8 mouse cellular contexts compared by ENCODE assay signal in the genomic region with DNA sequence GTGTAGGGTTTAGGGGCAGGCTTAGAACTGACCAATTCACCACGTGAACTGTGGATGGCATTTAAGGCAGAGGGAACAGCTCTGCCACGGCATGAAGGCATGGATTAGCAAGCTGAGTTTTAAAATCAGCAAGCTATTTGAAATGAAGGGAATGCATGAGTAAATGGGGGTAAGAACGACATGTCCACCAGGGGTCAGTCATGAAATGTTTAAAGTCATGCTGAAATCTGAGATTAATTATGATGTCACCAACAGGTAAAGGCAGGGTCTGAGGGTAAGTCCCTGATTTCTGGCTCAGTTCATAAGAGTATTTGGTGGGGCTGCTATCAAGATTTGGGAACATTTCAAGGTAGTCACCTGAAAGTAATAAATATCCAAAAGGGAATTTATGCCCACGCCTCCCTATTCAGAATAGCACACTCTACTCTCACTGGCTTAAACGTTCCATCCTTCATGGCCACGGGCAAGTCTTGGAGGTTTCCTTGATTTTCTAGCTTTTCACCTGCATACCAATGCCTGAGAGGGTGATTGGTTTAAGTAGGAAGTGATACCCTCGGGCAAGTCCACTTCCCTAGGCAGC. TPM values are rescaled to one million over a fixed set of nuclear protein-coding genes. Genes with fewer than 3 reads are reported as not detected.
DNase-seq lines count a peak whose midpoint lies in the region; ATAC-seq and TF ChIP-seq lines count a peak whose summit lies in the region.

No protein-coding gene starts in this region.

- no peak for ATAC-seq in stomach, embryonic 15.5 days (ENCODE audit: insufficient read depth, low FRiP score, low read depth)

- WGBS in liver, adult 2 months = 38% methylated on average over 7 of the region's 7 CpGs
- 26% methylated on average over 7 of the region's 7 CpGs for WGBS in stomach, embryonic 15.5 days

- no peak for TF ChIP-seq POLR2A in liver, adult 2 months (IDR thresholded peaks at IDR 0.05; ENCODE audit: extremely low read depth, insufficient read depth, low read length)

- peaks cover 8% of the 10 kb centered on the region for H3K4me1 ChIP-seq in liver, adult 2 months (ENCODE audit: control insufficient read depth, insufficient read depth, low read length)
- H3K4me1 ChIP-seq in stomach, embryonic 15.5 days = 0 out of 2 replicates have a peak, but pooled peaks cover 9% of the 10 kb centered on the region

- peak overlapping the region; percentile 89 for H3K4me2 ChIP-seq in stomach, embryonic 15.5 days

- H3K27me3 ChIP-seq in liver, adult 2 months (ENCODE audit: control insufficient read depth, insufficient read depth, low read length) = no peaks in the 10 kb centered on the region
- H3K27me3 ChIP-seq in stomach, embryonic 15.5 days (replicated peaks) = no peaks in the 10 kb centered on the region

- H3K4me3 ChIP-seq in liver, adult 2 months (ENCODE audit: insufficient read depth, low read depth, low read length) = no peak overlapping the region
- peak overlapping the region; percentile 44 for H3K4me3 ChIP-seq in stomach, embryonic 15.5 days (replicated peaks)

- TF ChIP-seq CTCF in liver, adult 2 months (IDR thresholded peaks at IDR 0.05; ENCODE audit: low read depth, low read length) = 0 out of 2 replicates have a peak, but pooled peaks have one; percentile 11

- no peaks in the 10 kb centered on the region for H3K36me3 ChIP-seq in liver, adult 2 months (ENCODE audit: control insufficient read depth, insufficient read depth, low read length)
- no peaks in the 10 kb centered on the region for H3K36me3 ChIP-seq in stomach, embryonic 15.5 days

- H3K79me2 ChIP-seq in liver, adult 2 months (ENCODE audit: control insufficient read depth, insufficient read depth, low read length) = no peaks in the 10 kb centered on the region

- H3K9ac ChIP-seq in liver, adult 2 months (ENCODE audit: low read depth, low read length) = no peak overlapping the region
- H3K9ac ChIP-seq in stomach, embryonic 15.5 days = no peak overlapping the region

- peak; percentile 16 for DNase-seq in liver, adult 2 months (ENCODE audit: extremely low read depth, low read depth, low spot score)
- DNase-seq in liver = no peak
- peak; percentile 73 to 74 for DNase-seq in cerebellum, postnatal 14 days
- DNase-seq in heart, adult 9 months (ENCODE audit: low spot score in 2 of 2) = peak; percentile 25 to 35
- peak; percentile 65 for DNase-seq in kidney, adult 9 months
- peak; percentile 80 for DNase-seq in lung, postnatal 36 days
- no peak for DNase-seq in spleen, adult 12 weeks (ENCODE audit: low spot score)

- no peaks in the 10 kb centered on the region for H3K9me3 ChIP-seq in stomach, embryonic 15.5 days

- H3K27ac ChIP-seq in liver, adult 2 months (replicated peaks; ENCODE audit: insufficient read depth, low read depth, low read length) = no peak overlapping the region
- H3K27ac ChIP-seq in stomach, embryonic 15.5 days = peak overlapping the region; percentile 70; the same call in 1 of the 2 replicates

RNA-seq across cellular contexts. Expression of gene Sdcbp2, which starts 2.8 kb away (rescaled TPM):
- total RNA-seq in liver, adult 2 months (2014; rRNA removed) = 0.13 and 0.28 TPM in 2 replicates
- polyA plus RNA-seq in liver, adult 2 months (2012; rRNA removed) = 0.07 and 0.33 TPM in 2 replicates
- polyA plus RNA-seq in stomach, embryonic 15.5 days (2015; fragmentation: Nextera tagmentation; extraction: Ambion mirVana) = 19.2 and 19.3 TPM in 2 replicates

RNA-seq across cellular contexts. Expression of gene Fkbp1a, which starts 32.9 kb away (rescaled TPM):
- total RNA-seq in liver, adult 2 months (2014; rRNA removed) = 14.2 and 19.8 TPM in 2 replicates
- 22.5 and 25.9 TPM in 2 replicates for polyA plus RNA-seq in liver, adult 2 months (2012; rRNA removed)
- 586 and 594 TPM in 2 replicates for polyA plus RNA-seq in stomach, embryonic 15.5 days (2015; fragmentation: Nextera tagmentation; extraction: Ambion mirVana)

RNA-seq across cellular contexts. Expression of gene Snph, which starts 57.2 kb away (rescaled TPM):
- under 0.01 and 0.09 TPM in 2 replicates for total RNA-seq in liver, adult 2 months (2014; rRNA removed)
- polyA plus RNA-seq in liver, adult 2 months (2012; rRNA removed) = 0.04 TPM in 1 of 2 replicates, not detected in the other
- polyA plus RNA-seq in stomach, embryonic 15.5 days (2015; fragmentation: Nextera tagmentation; extraction: Ambion mirVana) = 1.2 and 1.7 TPM in 2 replicates

Comparison
In these comparisons a context has a peak if more than half of its experiments do, and no peak if none do; other contexts are left out.
1. DNase-seq: peak in liver, adult 2 months (single experiment), cerebellum, postnatal 14 days (2 of 2), heart, adult 9 months (2 of 2), kidney, adult 9 months (single experiment) and lung, postnatal 36 days (single experiment); none in liver (single experiment) and spleen, adult 12 weeks (single experiment).
2. RNA of gene Sdcbp2, which starts 2.8 kb away (polyA plus RNA-seq): 19.2 to 19.3 TPM in stomach, embryonic 15.5 days; 0.07 to 0.33 TPM in liver, adult 2 months; every median in the first group is over 10 times any median in the second.
3. RNA of gene Fkbp1a, which starts 32.9 kb away (polyA plus RNA-seq): 586 to 594 TPM in stomach, embryonic 15.5 days; 22.5 to 25.9 TPM in liver, adult 2 months; every median in the first group is over 10 times any median in the second.